Mouse (Mus musculus): Measurements from ENCODE around the gene Apobec1.

GRCm38 (mm10) chr6:122544672-122545071 lies 57.6 kb downstream of the Apobec1 start:
- TF ChIP-seq POLR2A (IDR thresholded peaks at IDR 0.05; ENCODE audit: low read depth, low read length) (no peak), MAFK (IDR thresholded peaks at IDR 0.05; ENCODE audit: insufficient replicate concordance, low read length) (no peak), CTCF (conservative IDR thresholded peaks at IDR 0.05 in 1 of 2, IDR thresholded peaks at IDR 0.05 in 1 of 2; ENCODE audit: low read depth in 2 of 2, low read length in 2 of 2) (no peak), USF1 (IDR thresholded peaks at IDR 0.05; ENCODE audit: low read depth, low read length) (no peak), ZKSCAN1 (IDR thresholded peaks at IDR 0.05; ENCODE audit: borderline replicate concordance, low read depth, low read length) (no peak), TBP (conservative IDR thresholded peaks at IDR 0.05; ENCODE audit: low read depth, low read length) (no peak), HCFC1 (IDR thresholded peaks at IDR 0.05; ENCODE audit: low read depth, low read length) (no peak), EP300 (IDR thresholded peaks at IDR 0.05; ENCODE audit: low read length) (no peak), MAX (IDR thresholded peaks at IDR 0.05; ENCODE audit: low read length) (no peak), TCF12 (IDR thresholded peaks at IDR 0.05; ENCODE audit: low read depth, low read length) (no peak)

Measured in CH12.LX (cell line).